Mouse (Mus musculus) thymus, adult 18-20 months (tissue): ENCODE measurements around the gene Zfand3.

Experiments
- DNase-seq, 2 experiments: peaks; one replicate each; pipeline ENCODE4 v3.0.0; 2022; ENCODE audit warnings: mixed read lengths in 2 of 2

Zfand3 gene

GRCm38 (mm10) chr17:29998566-29999295 lies 5.8 kb upstream of the Zfand3 start:
- no peak for DNase-seq

GRCm38 (mm10) chr17:30005103-30005443 lies 540 bp downstream of the Zfand3 start:
- DNase-seq, result no peak

- DNase-seq, result peak; percentile 20 to 35
These were observed 963 bp downstream of the Zfand3 start for GRCm38 (mm10) chr17:30005451-30005941.

GRCm38 (mm10) chr17:30006877-30007276 lies 2.3 kb downstream of the Zfand3 start:
- no peak for DNase-seq

- no peak for DNase-seq
These were observed 3.4 kb downstream of the Zfand3 start for GRCm38 (mm10) chr17:30007883-30008282.

GRCm38 (mm10) chr17:30008392-30008791 lies 3.9 kb downstream of the Zfand3 start:
- DNase-seq, result no peak

- DNase-seq, result no peak
These were observed 10.1 kb downstream of the Zfand3 start for GRCm38 (mm10) chr17:30014660-30015059.

- no peak for DNase-seq
These were observed 14.5 kb downstream of the Zfand3 start for GRCm38 (mm10) chr17:30018927-30019610.

GRCm38 (mm10) chr17:30019942-30020341 lies 15.4 kb downstream of the Zfand3 start:
- no peak for DNase-seq

GRCm38 (mm10) chr17:30024651-30025050 lies 20.1 kb downstream of the Zfand3 start:
- DNase-seq, result peak in 1 of 2 experiments; percentile 28

- no peak for DNase-seq
These were observed 22.1 kb downstream of the Zfand3 start for GRCm38 (mm10) chr17:30026617-30027016.

GRCm38 (mm10) chr17:30027343-30028029 lies 23.0 kb downstream of the Zfand3 start:
- peak; percentile 27 to 68 for DNase-seq

GRCm38 (mm10) chr17:30029633-30030226 lies 25.2 kb downstream of the Zfand3 start:
- DNase-seq, result no peak

GRCm38 (mm10) chr17:30032796-30033195 lies 28.3 kb downstream of the Zfand3 start:
- DNase-seq, result no peak

- no peak for DNase-seq
These were observed 29.5 kb downstream of the Zfand3 start for GRCm38 (mm10) chr17:30033991-30034390.

GRCm38 (mm10) chr17:30035216-30036005 lies 30.9 kb downstream of the Zfand3 start:
- peak; percentile 41 to 56 for DNase-seq

- no peak for DNase-seq
These were observed 38.8 kb downstream of the Zfand3 start for GRCm38 (mm10) chr17:30043163-30043822.

GRCm38 (mm10) chr17:30045181-30045580 lies 40.6 kb downstream of the Zfand3 start:
- DNase-seq, result no peak

GRCm38 (mm10) chr17:30046654-30047053 lies 42.1 kb downstream of the Zfand3 start:
- DNase-seq, result no peak

- no peak for DNase-seq
These were observed 47.2 kb downstream of the Zfand3 start for GRCm38 (mm10) chr17:30051523-30052346.

GRCm38 (mm10) chr17:30052347-30052742 lies 47.8 kb downstream of the Zfand3 start:
- no peak for DNase-seq
